Mouse (Mus musculus) left cerebral cortex, postnatal 10 days (tissue): Measurements from ENCODE around the gene Ptprq. TPM values are rescaled to one million over a fixed set of nuclear protein-coding genes. Genes with fewer than 3 reads are reported as not detected.

Experiments
- DNase-seq, 2 experiments: peaks; one replicate each; pipeline ENCODE4 v3.0.0; 2021 to 2022; ENCODE audit warnings: low spot score in 2 of 2, mixed read lengths in 1 of 2; ENCODE audit errors: extremely low spot score in 1 of 2
- intact Hi-C: fragments of 180-260 bp; cut with DNase I; formaldehyde crosslinking; loops from one replicate; pipeline ENCODE4 v1.15.1; 2025
- total RNA-seq, 2 experiments: library from RNA; stranded (reverse); gene quantifications; 2 replicates each; pipeline ENCODE4 v1.2.3; 2021

Ptprq gene
- total RNA-seq, result under 1 TPM; 0.06 to 0.12 TPM

DNA sequence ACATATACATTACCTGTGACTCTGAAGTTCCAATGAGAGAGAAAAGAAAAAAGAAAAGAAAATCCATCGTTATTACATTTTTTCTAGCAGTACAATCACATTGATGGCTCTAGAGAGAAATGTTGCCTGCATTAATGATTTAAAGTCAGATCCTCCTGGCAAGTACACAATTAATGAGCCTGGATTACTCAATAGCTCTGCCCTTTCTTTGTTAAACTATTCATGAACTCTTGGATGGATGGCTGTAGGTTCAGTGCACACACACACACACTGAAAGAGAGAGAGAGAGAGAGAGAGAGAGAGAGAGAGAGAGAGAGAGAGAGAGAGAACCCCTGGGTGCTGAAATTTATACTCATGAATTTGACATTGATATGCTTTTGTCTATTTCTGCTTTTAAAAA lies at the start of gene Ptprq:
Gene Ptprq, minus strand, starts transcription at position 246 of the 400 bp plus-strand sequence.
- intact Hi-C loops, result no loop called here
- no peak for DNase-seq

DNA sequence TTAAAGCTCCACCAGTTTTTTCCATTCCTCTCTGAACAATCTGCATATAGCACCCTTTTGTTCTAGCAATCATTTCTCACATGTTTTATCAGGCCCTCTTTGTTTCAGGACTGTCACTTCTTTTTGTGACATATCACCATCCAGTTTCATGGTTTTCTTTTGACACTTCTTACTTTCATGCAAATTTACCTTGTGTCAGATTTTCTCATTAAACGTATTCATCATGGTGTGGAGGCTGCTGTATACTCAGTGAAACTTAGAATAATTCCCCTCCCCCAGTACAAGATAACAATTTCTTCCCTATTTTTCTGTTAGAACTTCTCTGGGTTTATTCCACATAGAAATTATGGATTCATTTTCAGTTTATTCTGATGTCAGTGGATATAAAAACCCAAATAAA lies 39.8 kb upstream of the Ptprq start:
- intact Hi-C loops, result no loop called here
- DNase-seq, result no peak

GRCm38 (mm10) chr10:107753471-107753870 lies 33.6 kb upstream of the Ptprq start:
- intact Hi-C loops, result no loop called here

GRCm38 (mm10) chr10:107752351-107753143 lies 32.7 kb upstream of the Ptprq start:
- peak; percentile 25 to 30 for DNase-seq
- intact Hi-C loops, result no loop called here

More at GRCm38 (mm10) chr10:107753471-107753870, 33.6 kb upstream of the Ptprq start:
- DNase-seq, result no peak

- intact Hi-C loops, result no loop called here
- no peak for DNase-seq
Observed at GRCm38 (mm10) chr10:107751944-107752343, 32.1 kb upstream of the Ptprq start.

DNA sequence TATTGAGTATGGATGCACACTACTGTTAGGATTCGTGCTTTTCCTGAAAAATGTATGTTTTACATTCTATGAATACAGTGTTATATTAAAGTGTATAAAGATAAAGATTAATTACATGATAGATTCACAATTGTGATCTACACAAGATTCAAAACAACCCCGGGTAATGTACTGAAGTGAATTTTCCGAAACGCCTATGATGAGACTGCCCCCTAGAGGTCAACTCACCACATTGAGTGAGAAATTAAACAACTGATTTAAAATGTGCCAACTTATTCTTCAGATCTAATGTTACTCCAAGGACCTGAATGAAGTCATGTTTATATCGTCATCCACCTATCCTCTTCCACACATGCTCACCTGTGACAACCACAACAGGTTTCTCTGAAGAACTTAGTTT lies 27.7 kb upstream of the Ptprq start:
- peak in 1 of 2 experiments; percentile 29 for DNase-seq
- intact Hi-C loops, result no loop called here

- no peak for DNase-seq
- intact Hi-C loops, result no loop called here
Observed at GRCm38 (mm10) chr10:107746717-107747116, 26.9 kb upstream of the Ptprq start.

GRCm38 (mm10) chr10:107739815-107740214 lies 20.0 kb upstream of the Ptprq start:
- intact Hi-C loops, result no loop called here
- DNase-seq, result no peak

GRCm38 (mm10) chr10:107737743-107738142 lies 17.9 kb upstream of the Ptprq start:
- intact Hi-C loops, result no loop called here
- no peak for DNase-seq

GRCm38 (mm10) chr10:107735448-107735847 lies 15.6 kb upstream of the Ptprq start:
- intact Hi-C loops, result no loop called here
- DNase-seq, result no peak

DNA sequence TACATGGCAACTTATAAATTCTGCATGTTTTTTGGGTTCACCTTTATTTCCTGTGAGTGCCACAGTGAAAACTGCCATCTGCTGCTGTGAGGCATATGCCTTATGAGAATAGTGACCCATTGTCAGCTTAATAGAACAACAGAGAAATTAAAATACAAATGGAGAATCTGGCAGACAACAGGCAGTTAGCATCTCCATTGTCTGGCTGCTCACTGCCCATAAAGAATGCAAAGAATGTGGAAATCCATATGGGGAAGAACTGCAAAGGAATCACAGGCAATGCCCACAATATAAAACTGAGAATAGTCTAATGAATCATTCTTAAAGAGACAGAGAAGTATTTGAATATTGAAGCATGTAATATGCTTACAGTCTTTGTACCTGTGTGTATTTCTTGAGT lies 14.5 kb upstream of the Ptprq start:
- intact Hi-C loops, result no loop called here
- DNase-seq, result no peak

DNA sequence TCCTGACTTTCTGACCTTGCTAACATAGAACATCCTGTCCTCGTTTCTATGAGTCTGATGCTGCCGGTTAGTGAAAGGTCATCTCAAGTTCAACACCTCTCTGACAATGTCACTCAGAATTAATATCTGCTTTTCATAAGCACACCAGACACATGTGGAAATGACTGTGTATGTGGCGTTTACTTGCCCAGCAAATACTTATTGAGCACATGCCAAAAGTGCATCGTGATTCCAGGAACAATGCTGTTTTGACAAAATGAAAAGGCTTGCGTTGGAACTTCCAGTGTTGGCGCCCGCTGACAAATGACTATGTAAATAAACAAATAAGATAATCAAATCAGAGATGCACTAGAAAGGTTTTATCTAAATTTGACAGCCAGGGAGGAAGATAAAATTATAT lies 5.8 kb upstream of the Ptprq start:
- intact Hi-C loops, result no loop called here
- no peak for DNase-seq

DNA sequence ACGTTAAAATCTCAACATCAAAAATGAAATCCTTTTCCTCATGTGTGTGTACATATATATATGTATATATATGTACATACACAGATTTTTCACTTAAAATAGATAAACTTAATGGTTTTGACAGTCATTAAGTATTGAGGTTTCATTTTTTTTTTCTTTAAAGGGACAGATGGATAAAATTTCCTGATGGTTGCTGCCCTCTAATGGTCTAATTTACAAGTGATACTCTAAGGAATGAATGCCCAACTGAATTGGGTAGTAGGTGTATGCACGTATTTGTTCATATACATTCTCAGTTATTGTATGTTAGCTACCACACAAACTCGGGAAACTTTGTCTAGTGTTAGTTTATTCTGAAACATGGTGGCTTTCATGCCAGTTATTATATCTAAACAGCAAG lies 15.4 kb downstream of the Ptprq start:
- intact Hi-C loops, result loop anchor here (5.0 kb wide), 2 partner anchors 262 to 1092 kb away; no protein-coding TSS in a partner anchor

GRCm38 (mm10) chr10:107700944-107701343 lies 18.9 kb downstream of the Ptprq start:
- intact Hi-C loops, result loop anchor here (5.0 kb wide), 2 partner anchors 259 to 1089 kb away; no protein-coding TSS in a partner anchor

More for the DNA sequence above, 15.4 kb downstream of the Ptprq start:
- peak in 1 of 2 experiments; percentile 4 for DNase-seq

DNA sequence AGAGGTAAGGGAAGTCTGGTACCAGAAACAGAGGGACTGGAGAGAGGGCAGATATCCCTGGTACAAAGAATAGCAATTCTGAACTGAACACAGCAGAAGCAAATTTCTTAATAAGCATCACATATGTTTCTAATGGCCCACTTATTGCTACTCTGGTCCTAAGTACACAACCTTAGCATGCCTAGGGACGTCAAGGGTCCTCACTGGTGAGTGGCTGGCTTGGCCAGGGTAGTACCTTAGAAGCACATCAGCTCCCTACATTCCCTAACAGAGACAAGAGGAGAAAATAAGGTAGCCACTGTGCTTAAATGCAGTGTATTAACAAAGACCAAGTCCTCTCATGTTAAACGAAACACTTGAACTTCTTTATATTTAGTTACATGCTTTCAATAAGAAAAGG lies 21.1 kb downstream of the Ptprq start:
- intact Hi-C loops, result no loop called here
- DNase-seq, result no peak

More at GRCm38 (mm10) chr10:107700944-107701343, 18.9 kb downstream of the Ptprq start:
- no peak for DNase-seq

DNA sequence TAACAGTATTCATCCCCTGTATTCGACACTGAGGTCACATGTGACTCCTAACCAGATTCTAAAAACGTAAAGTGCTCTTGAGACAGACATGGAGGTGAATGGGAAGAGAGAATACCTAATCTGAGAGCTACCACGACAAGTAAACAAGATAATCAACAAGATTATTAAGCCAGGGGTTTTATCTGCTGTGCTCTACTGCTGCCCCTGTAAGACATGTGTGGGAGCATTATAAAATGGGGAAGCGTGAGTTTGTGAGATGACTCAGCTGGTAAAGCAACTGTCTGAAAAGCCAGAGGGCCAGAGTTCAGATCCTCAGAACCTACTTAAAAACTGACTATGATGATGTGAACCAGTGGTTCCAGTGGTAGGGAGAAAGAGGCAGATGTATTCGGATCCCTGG lies 22.7 kb downstream of the Ptprq start:
- intact Hi-C loops, result no loop called here
- DNase-seq, result no peak

DNA sequence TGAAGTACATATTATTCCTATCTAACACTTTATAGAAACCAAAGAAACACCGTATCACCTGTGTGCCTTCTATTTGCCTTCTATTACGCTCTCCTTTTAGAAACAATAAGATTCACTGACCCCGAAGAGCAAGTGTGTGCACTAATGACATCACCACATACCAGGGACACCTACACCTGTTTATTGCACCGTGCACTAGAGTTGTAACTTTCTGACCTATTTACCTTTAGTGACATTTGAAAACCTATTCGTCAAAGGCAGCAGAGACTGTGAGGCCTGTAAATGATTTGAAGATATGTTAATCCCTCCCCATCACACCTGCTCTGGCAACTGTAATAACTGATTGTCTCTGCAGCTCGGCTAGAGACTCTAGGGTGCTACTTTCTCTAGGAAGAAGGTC lies 32.5 kb downstream of the Ptprq start:
- DNase-seq, result no peak
- intact Hi-C loops, result no loop called here

DNA sequence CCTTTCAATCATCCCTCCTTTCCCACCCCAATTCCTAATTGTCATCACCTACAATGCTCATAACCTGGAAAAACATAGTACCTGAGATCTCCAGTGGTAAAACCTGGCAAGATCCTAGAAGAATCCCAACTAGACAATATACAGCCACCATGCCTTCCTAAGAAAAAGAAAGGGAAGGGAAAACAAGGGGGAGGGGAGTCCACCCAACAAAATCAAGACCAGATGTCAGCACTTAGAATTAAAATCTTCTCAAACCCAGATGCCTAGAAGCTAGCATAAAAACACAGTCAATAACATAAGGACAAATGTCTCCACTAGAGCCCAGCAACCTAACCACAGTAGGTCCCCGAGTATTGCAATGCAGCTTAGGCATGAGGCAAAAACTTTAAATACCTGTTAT lies 43.9 kb downstream of the Ptprq start:
- DNase-seq, result no peak
- intact Hi-C loops, result no loop called here

- DNase-seq, result no peak
- intact Hi-C loops, result no loop called here
Observed at GRCm38 (mm10) chr10:107668374-107669094, 51.3 kb downstream of the Ptprq start.
